Mouse (Mus musculus) layer of hippocampus, adult 6 months (tissue): ENCODE results near the gene Gm3618. TPM values are rescaled to one million over a fixed set of nuclear protein-coding genes. Genes with fewer than 3 reads are reported as not detected.

Experiments
- long read RNA-seq, 2 experiments: library from polyadenylated mRNA; unstranded; transcript quantifications; one replicate each; pipeline ENCODE4 v2.0.0; 2019 to 2020
- polyA plus RNA-seq: library from polyadenylated mRNA; unstranded; fragments of <200 nt; fragmentation: Nextera tagmentation; gene quantifications from 2 replicates; pipeline ENCODE4 v1.2.3, GENCODE M21; 2021

Gm3618 gene
- polyA plus RNA-seq = not detected in 2 replicates
- long read RNA-seq, experiment 1 = 0 reads
- long read RNA-seq, experiment 2 = 0 reads

GRCm38 (mm10) chr14:6343578-6343977 lies at the start of gene Gm3618:
TSS of gene Gm3618 (minus strand) at chr14:6343678.

GRCm38 (mm10) chr14:6390219-6390618 lies 46.7 kb upstream of the Gm3618 start, which contains the start of gene Gm16440:
TSS of gene Gm16440 (minus strand) at chr14:6390319.

GRCm38 (mm10) chr14:6304743-6305142 lies 38.7 kb downstream of the Gm3618 start, which contains the start of gene Gm21103:
TSS of gene Gm21103 (minus strand) at chr14:6304843.

GRCm38 (mm10) chr14:6286931-6287715 lies 56.4 kb downstream of the Gm3618 start, which contains the start of gene Gm3411:
TSS of gene Gm3411 (minus strand) at chr14:6287250.

Other genes with a start within 250 kb of the Gm3618 start
- gene Gm8206, start 249.7 kb downstream of the Gm3618 start, polyA plus RNA-seq = 0.44 and 1.0 TPM in 2 replicates
- 0.29 and 0.30 TPM in 2 replicates for gene Gm3468, start 235.0 kb downstream of the Gm3618 start, polyA plus RNA-seq
- gene Gm3476, start 217.9 kb downstream of the Gm3618 start, polyA plus RNA-seq = not detected in 2 replicates
- not detected in 2 replicates for gene Gm21560, start 124.4 kb downstream of the Gm3618 start, polyA plus RNA-seq
- 0.33 and 0.77 TPM in 2 replicates for gene Gm3411, start 56.4 kb downstream of the Gm3618 start, polyA plus RNA-seq
- not detected in 2 replicates for gene Gm21103, start 38.8 kb downstream of the Gm3618 start, polyA plus RNA-seq
- gene Gm16440, start 46.6 kb upstream of the Gm3618 start, polyA plus RNA-seq = not detected in 2 replicates
- gene Gm3591, start 68.8 kb upstream of the Gm3618 start, polyA plus RNA-seq = 0.14 and 0.38 TPM in 2 replicates
- gene Gm3594, start 100.9 kb upstream of the Gm3618 start, polyA plus RNA-seq = not detected in 2 replicates
- gene Gm8356, start 193.6 kb upstream of the Gm3618 start, polyA plus RNA-seq = not detected in 2 replicates
- not detected in 2 replicates for gene Gm3629, start 246.9 kb upstream of the Gm3618 start, polyA plus RNA-seq